Mouse (Mus musculus) hematopoietic multipotent progenitor cell, adult 10-12 weeks (in vitro differentiated cells): ENCODE data around the gene Mrgprx2. TPM values are rescaled to one million over a fixed set of nuclear protein-coding genes. Genes with fewer than 3 reads are reported as not detected.

Experiments used
- polyA plus RNA-seq: library from polyadenylated mRNA; stranded (reverse); fragments of >175 nt; gene quantifications from 2 replicates; pipeline ENCODE4 v1.2.3, GENCODE M21; 2012; ENCODE audit warnings: low replicate concordance

The Mrgprx2 gene
- polyA plus RNA-seq = not detected in 2 replicates

GRCm38 (mm10) chr7:48499221-48499620, at the start of gene Mrgprx2:
Mrgprx2 (minus strand) TSS chr7:48499321.

GRCm38 (mm10) chr7:48456242-48456641, 42.9 kb downstream of the Mrgprx2 start, which contains the start of gene Mrgprb1:
Mrgprb1 (minus strand) TSS chr7:48456342.

Other genes starting within 250 kb of the Mrgprx2 start
- not detected in 2 replicates for gene Mrgprb8, start 110.8 kb downstream of the Mrgprx2 start, polyA plus RNA-seq
- gene Mrgprb1, start 43.0 kb downstream of the Mrgprx2 start, polyA plus RNA-seq = not detected in 2 replicates
- gene Mrgprb2, start 58.8 kb upstream of the Mrgprx2 start, polyA plus RNA-seq = not detected in 2 replicates
- gene Mrgprb3, start 144.5 kb upstream of the Mrgprx2 start, polyA plus RNA-seq = not detected in 2 replicates